In genomic region chr10:3366036-3366869, GRCm38 (mm10) we compare ENCODE assay signal across 8 mouse cellular contexts. TPM values are rescaled to one million over a fixed set of nuclear protein-coding genes. Genes with fewer than 3 reads are reported as not detected.
DNase-seq lines count a peak whose midpoint lies in the region; ATAC-seq and TF ChIP-seq lines count a peak whose summit lies in the region.

Ppp1r14c (plus strand) TSS chr10:3366057.

- ATAC-seq in Patski, result peak; percentile 77
- peak; percentile 85 for ATAC-seq in frontal cortex, adult (ENCODE audit: low TSS enrichment)
- peak; percentile 87 for ATAC-seq in lung, postnatal 0 days
- no peak for ATAC-seq in erythroid progenitor cell, adult 5-6 weeks (replicated peaks; ENCODE audit: low FRiP score, poor library complexity, severe bottlenecking)

- no peaks in the 10 kb centered on the region for H3K4me1 ChIP-seq in cerebellum, adult 2 months (ENCODE audit: control insufficient read depth, insufficient read depth, low read length)
- no peaks in the 10 kb centered on the region for H3K4me1 ChIP-seq in lung, postnatal 0 days (ENCODE audit: insufficient read depth, low read depth, low read length)

- H3K4me2 ChIP-seq in lung, postnatal 0 days (replicated peaks; ENCODE audit: low read depth, low read length), result peak within 1 kb of the TSS; percentile 93

- TF ChIP-seq CTCF in Patski (IDR thresholded peaks at IDR 0.05), result no peak
- TF ChIP-seq CTCF in cerebellum, adult 2 months (IDR thresholded peaks at IDR 0.05; ENCODE audit: borderline replicate concordance, insufficient read depth, low read depth, low read length), result no peak
- TF ChIP-seq CTCF in lung, postnatal 0 days (IDR thresholded peaks at IDR 0.05), result no peak

- TF ChIP-seq POLR2A in cerebellum, adult 2 months (IDR thresholded peaks at IDR 0.05; ENCODE audit: borderline replicate concordance, insufficient read depth, low read length), result 0 out of 2 replicates have a peak, but pooled peaks have one; percentile 31

- H3K4me3 ChIP-seq in cerebellum, adult 2 months (replicated peaks; ENCODE audit: insufficient read depth, low read depth, low read length), result peak within 1 kb of the TSS; percentile 89
- H3K4me3 ChIP-seq in lung, postnatal 0 days (ENCODE audit: low read depth, low read length), result peak within 1 kb of the TSS; percentile 55

- under 1% methylated on average over 74 of the region's 74 CpGs for WGBS in cerebellum, adult 2 months
- WGBS in lung, postnatal 0 days, result under 1% methylated on average over 64 of the region's 74 CpGs

- CTCF ChIA-PET in Patski (lab: Charles Lee), result interaction anchor here (1.1 to 1.7 kb wide), 3 partner anchors 8 to 19 kb away, joined by 3 to 5 read pairs (median 5); no protein-coding TSS in a partner anchor

- POLR2A ChIA-PET in Patski (lab: Charles Lee), result no interaction called here

- peak within 1 kb of the TSS; percentile 32 for H3K27ac ChIP-seq in cerebellum, adult 2 months (ENCODE audit: insufficient read depth, low read length)
- H3K27ac ChIP-seq in lung, postnatal 0 days (ENCODE audit: low read length), result 0 out of 2 replicates have a peak within 1 kb of the TSS, but pooled peaks have one; percentile 27

- no peaks in the 10 kb centered on the region for H3K36me3 ChIP-seq in lung, postnatal 0 days (ENCODE audit: insufficient read depth, low read length)

- H3K9me3 ChIP-seq in lung, postnatal 0 days (ENCODE audit: low read length), result no peaks in the 10 kb centered on the region

- no peak for DNase-seq in Patski (ENCODE audit: low read depth, low spot score)
- peak; percentile 64 to 79 for DNase-seq in cerebellum, adult 2 months
- DNase-seq in heart, postnatal 4 days, result peak; percentile 60
- peak; percentile 50 to 72 for DNase-seq in layer of hippocampus, postnatal 25 days (ENCODE audit: extremely low spot score in 1 of 2, low spot score in 1 of 2)
- peak; percentile 63 for DNase-seq in lung, postnatal 0 days (ENCODE audit: low spot score)
- peak; percentile 77 to 82 for DNase-seq in right cerebral cortex, postnatal 10 days (ENCODE audit: low spot score in 2 of 2)

- in situ Hi-C loops in Patski (cut with MboI; ENCODE audit: low pct_unique_long_range_greater_than_20kb), result no loop called here

- peak within 1 kb of the TSS; percentile 29; the same call in 1 of the 2 replicates for H3K9ac ChIP-seq in lung, postnatal 0 days (replicated peaks; ENCODE audit: low read depth)

- no peak for TF ChIP-seq EP300 in lung, postnatal 0 days (IDR thresholded peaks at IDR 0.05)

- H3K27me3 ChIP-seq in Patski, result peaks cover 10% of the 10 kb centered on the region
- no peaks in the 10 kb centered on the region for H3K27me3 ChIP-seq in cerebellum, adult 2 months (ENCODE audit: control insufficient read depth, insufficient read depth, low read length)
- peaks cover 6% of the 10 kb centered on the region; the same call in 1 of the 2 replicates for H3K27me3 ChIP-seq in lung, postnatal 0 days (replicated peaks; ENCODE audit: insufficient read depth, low read length)

RNA-seq across cellular contexts. Expression of gene Ppp1r14c, which starts in this region (rescaled TPM):
- polyA plus RNA-seq in Patski (2021), result 4.2 TPM
- 12.4 and 13.4 TPM in 2 replicates for polyA plus RNA-seq in cerebellum, adult 2 months (2012; rRNA removed)
- total RNA-seq in heart, postnatal 4 days (2021), result 100 to 1,000 TPM; 269 to 291 TPM
- 10 to 100 TPM; 28.4 to 32.0 TPM for total RNA-seq in layer of hippocampus, postnatal 25 days (2021)
- polyA plus RNA-seq in lung, postnatal 0 days (2015; fragmentation: Nextera tagmentation; extraction: Ambion mirVana), result 139 and 148 TPM in 2 replicates
- total RNA-seq in erythroid progenitor cell, adult 5-6 weeks (2015; ENCODE audit: low replicate concordance), result not detected in 2 replicates
- total RNA-seq in erythroid progenitor cell, adult 5-6 weeks (2017; ENCODE audit: low replicate concordance), result not detected in 2 replicates

Comparison
In these comparisons a context has a peak if more than half of its experiments do, and no peak if none do; other contexts are left out.
1. RNA of gene Ppp1r14c (total RNA-seq): 269 to 291 TPM in heart, postnatal 4 days and 28.4 to 32.0 TPM in layer of hippocampus, postnatal 25 days; not detected in erythroid progenitor cell, adult 5-6 weeks; every median in the first group is over 10 times any median in the second.
2. RNA of gene Ppp1r14c (total RNA-seq): 269 to 291 TPM in heart, postnatal 4 days; 28.4 to 32.0 TPM in layer of hippocampus, postnatal 25 days; every median in the first group is over 4 times any median in the second.